Mouse (Mus musculus): ENCODE results near the gene Btf3. TPM values are rescaled to one million over a fixed set of nuclear protein-coding genes. Genes with fewer than 3 reads are reported as not detected.

Btf3 gene
- polyA plus RNA-seq, 1 experiment: 80.5 TPM

DNA sequence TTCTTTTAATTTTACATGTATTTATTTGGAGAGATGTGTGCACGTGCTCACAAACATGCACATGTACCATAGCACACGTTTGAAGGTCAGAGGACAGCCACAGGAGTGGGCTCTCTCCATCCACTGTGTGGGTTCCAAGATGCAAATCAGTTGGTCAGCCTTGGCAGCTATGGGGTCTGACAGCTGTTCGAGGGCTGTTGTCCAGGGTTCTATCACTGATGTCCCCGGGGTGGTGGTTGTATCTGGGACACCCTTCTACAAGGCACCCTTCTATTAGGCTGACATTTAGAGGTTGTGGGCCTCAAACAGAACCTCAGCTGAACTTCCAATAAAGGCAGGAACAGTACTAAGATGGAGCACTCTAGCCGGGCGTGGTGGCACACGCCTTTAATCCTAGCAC, 40.6 kb downstream of the Btf3 start:
- Histone ChIP-seq H3K4me3 (ENCODE audit: low read depth, low read length) (no peak overlapping the region), H3K27me3 (ENCODE audit: control insufficient read depth, insufficient read depth, low read length) (no peaks in the 10 kb centered on the region), H3K36me3 (ENCODE audit: control insufficient read depth, insufficient read depth, low read length) (peaks cover 25% of the 10 kb centered on the region), H3K4me1 (ENCODE audit: control insufficient read depth, insufficient read depth, insufficient read length, low read length) (no peaks in the 10 kb centered on the region), H3K27ac (ENCODE audit: insufficient read depth, low read depth, low read length) (no peak overlapping the region)
- TF ChIP-seq POLR2A (IDR thresholded peaks at IDR 0.05; ENCODE audit: low read depth, low read length) (no peak), CTCF (IDR thresholded peaks at IDR 0.05; ENCODE audit: extremely low read depth, insufficient read length, insufficient replicate concordance, low read depth, low read length) (no peak)
- WGBS: 82% methylated on average over 7 of the region's 7 CpGs

DNA sequence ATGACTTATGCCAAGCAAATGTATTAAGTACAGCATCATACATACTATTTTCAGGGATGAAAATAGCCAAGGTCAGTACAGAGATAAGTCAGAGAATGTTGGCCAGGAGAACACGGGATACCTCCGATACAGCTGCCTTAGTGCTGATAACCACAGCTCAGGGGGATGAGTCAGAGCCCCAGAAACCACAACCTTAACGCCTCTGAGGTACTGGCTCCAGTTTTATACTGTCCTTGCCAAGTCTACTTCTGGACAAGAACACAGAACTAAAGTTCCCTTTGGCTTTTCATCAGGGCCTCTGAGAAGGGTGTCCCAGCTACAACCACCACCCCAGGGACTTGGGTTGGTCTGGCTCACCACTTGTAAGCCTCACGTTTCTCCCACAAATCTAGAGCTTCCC, 41.2 kb downstream of the Btf3 start:
- H3K27ac ChIP-seq (ENCODE audit: insufficient read depth, low read depth, low read length): no peak overlapping the region
- no peaks in the 10 kb centered on the region for H3K27me3 ChIP-seq (ENCODE audit: control insufficient read depth, insufficient read depth, low read length)
- peaks cover 29% of the 10 kb centered on the region for H3K36me3 ChIP-seq (ENCODE audit: control insufficient read depth, insufficient read depth, low read length)
- 57% methylated on average over 4 of the region's 4 CpGs for WGBS
- H3K4me3 ChIP-seq (ENCODE audit: low read depth, low read length): no peak overlapping the region
- H3K4me1 ChIP-seq (ENCODE audit: control insufficient read depth, insufficient read depth, insufficient read length, low read length): no peaks in the 10 kb centered on the region
- TF ChIP-seq POLR2A (IDR thresholded peaks at IDR 0.05; ENCODE audit: low read depth, low read length) (no peak), CTCF (IDR thresholded peaks at IDR 0.05; ENCODE audit: extremely low read depth, insufficient read length, insufficient replicate concordance, low read depth, low read length) (no peak)

- Histone ChIP-seq H3K27me3 (ENCODE audit: control insufficient read depth, insufficient read depth, low read length) (no peaks in the 10 kb centered on the region), H3K4me3 (ENCODE audit: low read depth, low read length) (no peak overlapping the region), H3K4me1 (ENCODE audit: control insufficient read depth, insufficient read depth, insufficient read length, low read length) (no peaks in the 10 kb centered on the region), H3K36me3 (ENCODE audit: control insufficient read depth, insufficient read depth, low read length) (peaks cover 35% of the 10 kb centered on the region), H3K27ac (ENCODE audit: insufficient read depth, low read depth, low read length) (no peak overlapping the region)
- 84% methylated on average over 9 of the region's 9 CpGs for WGBS
- TF ChIP-seq CTCF (IDR thresholded peaks at IDR 0.05; ENCODE audit: extremely low read depth, insufficient read length, insufficient replicate concordance, low read depth, low read length) (no peak), POLR2A (IDR thresholded peaks at IDR 0.05; ENCODE audit: low read depth, low read length) (no peak)
These were observed 42.8 kb downstream of the Btf3 start for GRCm38 (mm10) chr13:98274023-98274422.

- H3K27ac ChIP-seq (ENCODE audit: insufficient read depth, low read depth, low read length): no peak overlapping the region
- TF ChIP-seq CTCF (IDR thresholded peaks at IDR 0.05; ENCODE audit: extremely low read depth, insufficient read length, insufficient replicate concordance, low read depth, low read length) (no peak), POLR2A (IDR thresholded peaks at IDR 0.05; ENCODE audit: low read depth, low read length) (no peak)
- no peak overlapping the region for H3K4me3 ChIP-seq (ENCODE audit: low read depth, low read length)
- H3K27me3 ChIP-seq (ENCODE audit: control insufficient read depth, insufficient read depth, low read length): no peaks in the 10 kb centered on the region
- 23% methylated on average over 5 of the region's 5 CpGs for WGBS
- H3K36me3 ChIP-seq (ENCODE audit: control insufficient read depth, insufficient read depth, low read length): peaks cover 20% of the 10 kb centered on the region
- no peaks in the 10 kb centered on the region for H3K4me1 ChIP-seq (ENCODE audit: control insufficient read depth, insufficient read depth, insufficient read length, low read length)
These were observed 52.7 kb downstream of the Btf3 start for GRCm38 (mm10) chr13:98264111-98264510.

- H3K4me3 ChIP-seq (ENCODE audit: low read depth, low read length): peak overlapping the region; percentile 96
- no peak; the same call in 1 of the 2 replicates for TF ChIP-seq CTCF (IDR thresholded peaks at IDR 0.05; ENCODE audit: extremely low read depth, insufficient read length, insufficient replicate concordance, low read depth, low read length)
- no peak for TF ChIP-seq POLR2A (IDR thresholded peaks at IDR 0.05; ENCODE audit: low read depth, low read length)
- H3K27ac ChIP-seq (ENCODE audit: insufficient read depth, low read depth, low read length): peak overlapping the region; percentile 91
- no peaks in the 10 kb centered on the region for H3K27me3 ChIP-seq (ENCODE audit: control insufficient read depth, insufficient read depth, low read length)
- WGBS: 1% methylated on average over 16 of the region's 16 CpGs
- no peaks in the 10 kb centered on the region for H3K4me1 ChIP-seq (ENCODE audit: control insufficient read depth, insufficient read depth, insufficient read length, low read length)
- peaks cover 19% of the 10 kb centered on the region for H3K36me3 ChIP-seq (ENCODE audit: control insufficient read depth, insufficient read depth, low read length)
These were observed 53.3 kb downstream of the Btf3 start for GRCm38 (mm10) chr13:98263458-98263987.

DNA sequence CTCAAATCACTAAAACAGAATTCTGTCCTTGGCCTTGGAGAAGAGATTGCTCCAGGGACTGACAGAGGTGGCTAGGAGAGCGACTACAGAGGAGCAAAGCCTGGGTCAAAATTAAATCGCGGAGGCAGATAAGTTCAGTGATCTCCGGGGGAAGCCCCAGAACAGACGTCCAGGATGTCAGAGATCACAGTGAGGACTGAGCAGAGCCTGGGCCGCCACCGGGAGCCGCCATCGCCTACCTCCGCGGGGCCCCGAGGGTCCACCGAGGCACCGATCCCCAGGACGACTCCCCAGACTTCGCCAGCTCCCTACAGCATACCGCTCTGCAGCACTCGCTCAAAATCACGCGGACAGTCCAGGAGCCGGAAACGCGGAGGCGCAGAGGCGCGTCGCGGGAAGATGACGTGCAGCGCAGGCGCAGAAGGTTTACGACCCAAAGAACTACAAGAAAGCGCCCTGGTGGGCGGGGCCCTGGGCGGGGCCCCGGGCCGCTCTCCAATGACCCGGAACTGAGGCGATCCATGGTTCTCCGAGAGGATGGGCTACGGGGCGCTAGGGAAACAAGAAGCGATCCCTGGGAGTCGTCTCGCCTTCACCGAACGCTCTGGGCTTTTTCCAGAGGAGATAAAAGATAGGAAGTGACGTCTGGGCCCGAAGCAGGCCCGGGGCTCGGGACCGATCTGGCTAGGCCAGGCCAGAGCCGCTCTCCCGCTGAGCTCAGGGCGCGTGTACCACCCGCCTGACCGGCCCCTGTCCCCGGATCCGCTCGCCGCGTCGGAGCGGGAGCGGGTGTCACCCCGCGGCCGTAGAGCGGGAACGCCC, 54.0 kb downstream of the Btf3 start, which contains the start of the genes Utp15 and Ankra2:
Gene Utp15 (minus strand): TSS at position 406 of the 822 bp plus-strand sequence.
Gene Ankra2 (plus strand): TSS at position 439 of the 822 bp plus-strand sequence.
- under 1% methylated on average over 71 of the region's 71 CpGs for WGBS
- Histone ChIP-seq H3K27me3 (ENCODE audit: control insufficient read depth, insufficient read depth, low read length) (no peaks in the 10 kb centered on the region), H3K27ac (ENCODE audit: insufficient read depth, low read depth, low read length) (peak within 1 kb of the TSS; percentile 91), H3K4me1 (ENCODE audit: control insufficient read depth, insufficient read depth, insufficient read length, low read length) (no peaks in the 10 kb centered on the region), H3K36me3 (ENCODE audit: control insufficient read depth, insufficient read depth, low read length) (peaks cover 18% of the 10 kb centered on the region), H3K4me3 (ENCODE audit: low read depth, low read length) (peak within 1 kb of the TSS; percentile 96)
- TF ChIP-seq CTCF (IDR thresholded peaks at IDR 0.05; ENCODE audit: extremely low read depth, insufficient read length, insufficient replicate concordance, low read depth, low read length): no peak
- peak; percentile 73 for TF ChIP-seq POLR2A (IDR thresholded peaks at IDR 0.05; ENCODE audit: low read depth, low read length)

Other genes starting within 250 kb of the Btf3 start
- gene Arhgef28, start 110.6 kb downstream of the Btf3 start, polyA plus RNA-seq (2012; rRNA removed): 2.6 and 3.3 TPM in 2 replicates
- gene Utp15, start 54.0 kb downstream of the Btf3 start, polyA plus RNA-seq (2012; rRNA removed): 0.65 and 1.3 TPM in 2 replicates
- 3.6 and 6.4 TPM in 2 replicates for gene Ankra2, start 53.9 kb downstream of the Btf3 start, polyA plus RNA-seq (2012; rRNA removed)
- gene Gm21976, start 37.1 kb downstream of the Btf3 start, polyA plus RNA-seq (2012; rRNA removed): not detected in 2 replicates
- gene Foxd1, start 37.2 kb upstream of the Btf3 start, polyA plus RNA-seq (2012; rRNA removed): not detected in 2 replicates
- 0.43 and 1.1 TPM in 2 replicates for gene Gm10320, start 175.0 kb upstream of the Btf3 start, polyA plus RNA-seq (2012; rRNA removed)

Measured in small intestine, adult 2 months (tissue).